Mouse (Mus musculus) CH12.LX (cell line): ENCODE measurements around the gene Dmp1. TPM values are rescaled to one million over a fixed set of nuclear protein-coding genes. Genes with fewer than 3 reads are reported as not detected.

Experiments
- DNase-seq: peaks from one replicate; pipeline ENCODE4 v3.0.0-alpha.2; 2013; ENCODE audit errors: extremely low read depth
- H3K27ac ChIP-seq: 2 replicates; pipeline ENCODE4 v1.5.1; 2012; ENCODE audit warnings: low read depth, mild to moderate bottlenecking, control low read depth, moderate library complexity; ENCODE audit not compliant: insufficient read depth
- H3K27me3 ChIP-seq: replicated peaks from 2 replicates; pipeline ENCODE3; 2012; ENCODE audit warnings: inconsistent platforms
- H3K36me3 ChIP-seq, 2 experiments: replicated peaks in 1 of 2; 2 replicates each; pipeline versions ENCODE3 to v1.6.1; 2012; ENCODE audit warnings: inconsistent platforms in 1 of 2, low read length in 1 of 2, mild to moderate bottlenecking in 1 of 2, mixed read lengths in 1 of 2, moderate library complexity in 1 of 2; ENCODE audit not compliant: control insufficient read depth in 1 of 2, insufficient read depth in 1 of 2
- H3K4me1 ChIP-seq, 2 experiments: 2 replicates each; pipeline ENCODE4 v1.6.1; 2012; ENCODE audit warnings: inconsistent platforms in 1 of 2, moderate library complexity in 1 of 2; ENCODE audit not compliant: insufficient read depth in 2 of 2, control insufficient read depth in 1 of 2
- H3K4me2 ChIP-seq: 2 replicates; pipeline ENCODE4 v1.6.1; 2012; ENCODE audit warnings: low read depth, mild to moderate bottlenecking, control low read depth; ENCODE audit not compliant: poor library complexity, insufficient read depth, severe bottlenecking
- H3K4me3 ChIP-seq, 3 experiments: fragments of 150-350 bp in 1 of 3; sonication (generic) in 1 of 3; replicated peaks in 1 of 3; 2 replicates each; pipeline versions ENCODE3 to v1.5.1; 2011 to 2012; ENCODE audit warnings: low read depth in 2 of 3, low read length in 2 of 3, mild to moderate bottlenecking in 2 of 3, moderate library complexity in 2 of 3, control low read depth in 1 of 3, improper control_type of control experiment in 1 of 3, inconsistent platforms in 1 of 3, mixed read lengths in 1 of 3; ENCODE audit not compliant: poor library complexity in 1 of 3
- H3K79me2 ChIP-seq: replicated peaks from 2 replicates; pipeline ENCODE4 v1.6.1; 2012; ENCODE audit warnings: mild to moderate bottlenecking, moderate library complexity; ENCODE audit not compliant: control insufficient read depth, poor library complexity, insufficient read depth, severe bottlenecking; ENCODE audit errors: extremely low read depth
- H3K9ac ChIP-seq: 2 replicates; pipeline ENCODE4 v1.6.1; 2012; ENCODE audit warnings: low read depth, mild to moderate bottlenecking, control low read depth, moderate library complexity; ENCODE audit not compliant: insufficient read depth
- H3K9me3 ChIP-seq: replicated peaks from 2 replicates; pipeline ENCODE3; 2012; ENCODE audit warnings: low read length, inconsistent platforms, mixed read lengths
- CHD1 ChIP-seq: IDR thresholded peaks from 2 replicates; pipeline ENCODE4 v1.6.1; 2012; ENCODE audit warnings: low read depth, low read length, improper control_type of control experiment, inconsistent platforms
- E2F4 ChIP-seq: IDR thresholded peaks from 2 replicates; pipeline ENCODE4 v1.6.1; 2011; ENCODE audit warnings: low read depth, low read length, improper control_type of control experiment; ENCODE audit not compliant: insufficient replicate concordance
- ELF1 ChIP-seq: IDR thresholded peaks from 2 replicates; pipeline ENCODE4 v1.6.1; 2014; ENCODE audit warnings: low read depth, mild to moderate bottlenecking, inconsistent platforms, low read length, improper control_type of control experiment
- EP300 ChIP-seq: IDR thresholded peaks from 2 replicates; pipeline ENCODE4 v1.6.1; 2011; ENCODE audit warnings: low read length, improper control_type of control experiment
- ETS1 ChIP-seq: conservative IDR thresholded peaks from 2 replicates; pipeline ENCODE4 v1.6.1; 2012; ENCODE audit warnings: low read depth, mild to moderate bottlenecking, inconsistent platforms, low read length, improper control_type of control experiment, moderate library complexity
- GABPA ChIP-seq: IDR thresholded peaks from 2 replicates; pipeline ENCODE4 v1.6.1; 2012; ENCODE audit warnings: low read depth, low read length, improper control_type of control experiment, inconsistent platforms; ENCODE audit not compliant: insufficient replicate concordance
- IRF4 ChIP-seq: IDR thresholded peaks from 2 replicates; pipeline ENCODE4 v1.6.1; 2014; ENCODE audit warnings: low read depth, mild to moderate bottlenecking, inconsistent platforms, low read length, improper control_type of control experiment
- JUND ChIP-seq: conservative IDR thresholded peaks from 2 replicates; pipeline ENCODE4 v1.6.1; 2011; ENCODE audit warnings: low read depth, low read length, improper control_type of control experiment
- MYC ChIP-seq: IDR thresholded peaks from 2 replicates; pipeline ENCODE4 v1.6.1; 2011; ENCODE audit warnings: low read depth, mild to moderate bottlenecking, improper control_type of control experiment, low read length
- NRF1 ChIP-seq: IDR thresholded peaks from 2 replicates; pipeline ENCODE4 v1.6.1; 2014; ENCODE audit warnings: low read depth, mild to moderate bottlenecking, inconsistent platforms, low read length, improper control_type of control experiment, moderate library complexity
- POLR2AphosphoS2 ChIP-seq: IDR thresholded peaks from 2 replicates; pipeline ENCODE4 v1.6.1; 2011; ENCODE audit warnings: low read depth, low read length, improper control_type of control experiment
- RCOR1 ChIP-seq: conservative IDR thresholded peaks from 2 replicates; pipeline ENCODE4 v1.6.1; 2012; ENCODE audit warnings: low read depth, mild to moderate bottlenecking, inconsistent platforms, low read length, improper control_type of control experiment
- SIN3A ChIP-seq: IDR thresholded peaks from 2 replicates; pipeline ENCODE4 v1.6.1; 2012; ENCODE audit warnings: low read length, improper control_type of control experiment, inconsistent platforms
- UBTF ChIP-seq: IDR thresholded peaks from 2 replicates; pipeline ENCODE4 v1.6.1; 2012; ENCODE audit warnings: low read depth, mild to moderate bottlenecking, inconsistent platforms, low read length, improper control_type of control experiment, moderate library complexity
- USF1 ChIP-seq: IDR thresholded peaks from 2 replicates; pipeline ENCODE4 v1.6.1; 2014; ENCODE audit warnings: low read depth, mild to moderate bottlenecking, inconsistent platforms, low read length, improper control_type of control experiment
- USF2 ChIP-seq: conservative IDR thresholded peaks from 2 replicates; pipeline ENCODE4 v1.6.1; 2011; ENCODE audit warnings: low read depth, low read length, improper control_type of control experiment
- ZNF384 ChIP-seq: IDR thresholded peaks from 2 replicates; pipeline ENCODE4 v1.6.1; 2012; ENCODE audit warnings: low read depth, low read length, improper control_type of control experiment, inconsistent platforms
- dilution Hi-C: fragments of 300-500 bp; cut with MboI; formaldehyde crosslinking; loops from 2 replicates; pipeline ENCODE4 v1.14.3; 2020; ENCODE audit warnings: low sequenced_read_pairs; ENCODE audit not compliant: extremely low pct_unique_long_range_greater_than_20kb, extremely low pct_ligation_motif_present
- in situ Hi-C: fragments of 300-500 bp; cut with MboI; formaldehyde crosslinking; loops from 3 replicates; pipeline ENCODE4 v1.14.3; 2019; ENCODE audit warnings: low sequenced_read_pairs, low pct_ligation_motif_present, low pct_unique_long_range_greater_than_20kb, mixed read lengths
- polyA plus RNA-seq: library from polyadenylated mRNA; unstranded; fragments of >175 nt; gene quantifications from 2 replicates; pipeline ENCODE4 v1.2.1, GENCODE M21; 2012; ENCODE audit warnings: low read depth; ENCODE audit not compliant: insufficient read length
- total RNA-seq, 2 experiments: library from RNA; depleted of rRNA; stranded (reverse); fragments of 300-350 nt in 1 of 2; fragments of >200 nt in 1 of 2; gene quantifications; 2 replicates each; pipeline ENCODE4 v1.2.3; 2012 to 2014

Gene Dmp1
- total and polyA plus RNA-seq, 3 experiments, result 0.12 to 0.84 TPM; not detected in 1

GRCm38 (mm10) chr5:104170412-104170811, 32.0 kb upstream of the Dmp1 start, which contains the start of gene Dspp:
Gene Dspp (plus strand): TSS chr5:104170712.
- dilution Hi-C loops, result no loop called here
- H3K9ac ChIP-seq, result no peak within 1 kb of the TSS
- H3K4me3 ChIP-seq, result no peak within 1 kb of the TSS
- no peak within 1 kb of the TSS for H3K27ac ChIP-seq
- no peaks in the 10 kb centered on the region for H3K27me3 ChIP-seq
- no peaks in the 10 kb centered on the region for H3K79me2 ChIP-seq
- H3K9me3 ChIP-seq, result no peaks in the 10 kb centered on the region
- TF ChIP-seq E2F4 (no peak), NRF1 (no peak), ETS1 (no peak), UBTF (no peak), MYC (no peak), JUND (no peak), SIN3A (no peak), RCOR1 (no peak), USF2 (no peak), ZNF384 (no peak), GABPA (no peak), POLR2AphosphoS2 (no peak), CHD1 (no peak)
- in situ Hi-C loops, result no loop called here
- H3K4me1 ChIP-seq, result no peaks in the 10 kb centered on the region
- no peaks in the 10 kb centered on the region for H3K36me3 ChIP-seq
- DNase-seq, result no peak
- H3K4me2 ChIP-seq, result no peak within 1 kb of the TSS

DNA sequence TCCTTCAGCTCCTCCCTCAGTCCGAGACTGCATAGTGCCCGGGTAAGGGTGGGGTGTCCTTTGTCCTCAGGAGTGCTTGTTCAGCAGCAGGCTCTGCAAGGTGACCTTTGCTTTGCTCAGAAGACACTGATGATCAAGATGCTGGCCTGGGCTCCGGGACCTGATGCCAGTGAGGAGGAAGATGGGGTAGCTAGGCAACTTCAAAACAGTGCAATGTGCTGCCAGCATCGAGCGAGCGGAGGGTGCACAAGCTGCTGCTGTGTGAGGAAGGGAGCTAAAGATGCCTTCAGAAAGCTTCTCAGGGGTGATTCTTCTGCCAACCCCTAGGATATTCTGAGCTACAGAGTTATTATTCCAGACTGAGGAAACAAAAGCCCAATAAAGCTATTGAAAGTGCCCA, 29.3 kb upstream of the Dmp1 start:
- Histone ChIP-seq H3K27me3 (no peaks in the 10 kb centered on the region), H3K9me3 (peaks cover 3% of the 10 kb centered on the region), H3K4me3 (no peak overlapping the region), H3K27ac (no peak overlapping the region), H3K36me3 (no peaks in the 10 kb centered on the region), H3K79me2 (no peaks in the 10 kb centered on the region), H3K4me2 (no peak overlapping the region), H3K4me1 (peaks cover 0 to 7% of the 10 kb centered on the region in 2 experiments; a peak in 1 of 4 replicates), H3K9ac (no peak overlapping the region)
- DNase-seq, result no peak
- TF ChIP-seq IRF4 (no peak), CHD1 (no peak), MYC (no peak), USF1 (no peak), ZNF384 (no peak), EP300 (no peak), NRF1 (no peak), ELF1 (no peak), GABPA (no peak), JUND (no peak)
- in situ Hi-C loops (no loop called here), dilution Hi-C loops (no loop called here)
